Mouse (Mus musculus) kidney, adult 8-10 months (tissue): ENCODE results near the gene Tmem128.

Source experiments
- DNase-seq, 2 experiments: peaks; one replicate each; pipeline ENCODE4 v3.0.0; 2022

The Tmem128 gene

DNA sequence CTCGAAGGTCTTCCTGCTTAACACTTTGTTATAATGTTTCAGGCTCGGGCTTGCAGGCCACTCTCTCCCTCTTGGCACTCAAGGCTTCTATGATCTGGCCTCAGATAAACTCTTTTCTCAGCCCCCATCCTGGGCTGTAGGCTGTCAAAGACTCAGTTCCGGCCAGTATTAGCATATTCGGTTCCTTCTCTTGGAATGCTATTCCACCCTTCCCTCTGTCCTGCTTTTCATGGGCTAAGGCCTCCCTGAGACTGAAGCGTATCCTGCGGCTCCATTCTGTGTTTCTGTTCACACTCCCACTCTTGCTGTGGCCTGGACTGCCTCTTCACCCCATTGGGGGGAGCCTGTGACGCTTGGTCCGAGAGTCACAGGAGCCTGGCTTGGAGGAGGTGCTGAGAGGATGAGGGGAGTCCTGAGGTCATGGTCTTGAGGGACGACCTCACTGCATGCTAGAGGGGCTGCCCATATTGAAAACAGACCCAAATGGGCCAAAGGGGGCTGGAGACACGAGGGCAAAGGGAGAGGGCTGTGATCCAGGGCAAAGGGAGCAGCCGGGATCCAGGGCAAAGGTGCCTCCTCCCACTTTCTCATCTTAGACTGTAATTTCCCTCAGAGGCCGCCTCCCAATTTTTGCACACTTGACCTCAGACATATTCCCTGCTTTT lies 18.1 kb downstream of the Tmem128 start:
- DNase-seq: no peak

DNA sequence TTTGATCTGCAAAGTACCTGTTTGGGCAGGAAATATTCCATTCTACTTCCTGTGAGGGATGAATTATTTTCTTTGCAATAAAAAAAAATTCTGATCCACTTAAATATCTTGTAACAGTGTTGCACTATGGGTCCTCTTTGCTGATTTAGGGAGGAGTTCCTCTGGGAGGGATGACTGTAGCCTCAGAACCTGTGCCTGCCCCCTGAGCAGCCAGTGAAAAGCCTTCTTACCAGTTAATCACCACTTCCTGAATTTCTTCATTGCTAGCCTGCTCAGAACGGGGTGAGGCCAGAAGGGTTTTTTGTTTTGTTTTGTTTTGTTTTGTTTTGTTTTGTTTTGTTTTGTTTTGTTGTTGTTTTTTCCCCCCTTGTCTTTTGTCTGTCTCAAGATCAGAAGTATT lies 20.1 kb downstream of the Tmem128 start:
- no peak for DNase-seq

DNA sequence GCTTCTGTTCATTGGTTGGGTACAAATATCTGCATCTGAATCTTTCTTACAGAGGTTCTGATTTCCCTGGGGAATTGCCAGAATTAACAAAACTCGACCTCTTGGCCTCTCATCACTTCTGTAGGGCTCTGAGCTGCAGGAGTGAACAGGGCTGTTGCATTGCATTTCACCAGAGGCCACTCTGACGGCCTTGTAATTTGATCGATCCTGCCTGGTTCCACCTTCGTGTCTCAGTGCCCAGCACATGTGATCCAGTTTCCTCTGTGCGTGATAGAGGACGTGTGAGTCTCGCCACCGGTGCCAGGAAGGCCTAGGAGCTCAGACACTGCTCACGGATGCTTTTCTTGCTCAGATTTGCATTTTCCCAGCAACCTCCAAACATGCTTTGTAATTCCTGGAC lies 25.7 kb downstream of the Tmem128 start:
- DNase-seq: no peak

DNA sequence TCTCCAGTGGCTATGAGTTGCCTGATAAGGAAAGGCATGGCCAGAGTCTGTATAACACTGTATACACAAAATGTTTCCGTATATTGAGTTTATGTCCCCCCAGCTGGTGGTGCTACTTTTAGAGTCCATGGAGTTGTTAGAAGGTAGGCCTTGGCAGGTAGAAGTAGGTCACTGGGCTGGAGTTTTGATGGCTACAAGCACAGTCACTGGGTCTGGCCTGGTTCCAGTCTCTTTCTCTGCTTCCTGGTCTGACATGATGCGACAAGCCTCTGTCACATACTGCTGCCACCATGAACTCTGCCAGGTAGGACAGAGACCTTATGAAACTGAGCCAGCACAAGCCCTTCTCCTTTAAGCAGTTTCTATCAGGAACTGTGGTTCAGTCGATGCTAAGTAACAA lies 28.5 kb downstream of the Tmem128 start:
- no peak for DNase-seq

DNA sequence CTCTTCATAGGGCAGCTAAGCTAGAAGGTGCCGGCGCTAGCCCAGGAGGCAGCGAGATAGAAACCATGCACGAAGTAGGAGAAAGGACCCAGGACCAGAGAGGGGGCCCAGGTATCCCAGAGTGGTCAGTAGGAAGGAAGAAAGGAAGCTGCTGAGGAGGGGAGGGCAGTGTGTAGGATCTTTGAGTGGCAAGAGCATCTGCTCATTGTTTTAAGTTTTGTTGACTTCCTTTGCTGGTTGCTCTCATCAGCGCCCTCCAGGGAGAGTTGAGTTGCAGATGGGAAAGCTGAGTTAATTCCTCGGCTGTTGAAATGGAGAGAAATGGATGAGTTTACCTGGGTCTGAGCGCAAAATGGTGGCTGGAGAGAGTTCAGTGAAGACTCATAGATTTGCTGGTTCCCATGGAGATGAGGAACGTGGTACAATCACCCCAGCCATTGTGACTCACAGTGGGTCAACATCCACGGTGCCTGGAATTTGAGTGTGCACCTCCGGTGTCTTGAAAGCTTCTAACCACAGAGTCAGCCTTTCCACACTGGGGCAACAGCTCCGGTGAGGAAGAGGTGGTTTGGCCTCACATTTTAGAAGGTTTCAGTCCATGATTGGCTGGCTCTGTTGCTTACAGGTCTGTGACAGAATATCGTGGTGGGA lies 41.9 kb downstream of the Tmem128 start:
- no peak for DNase-seq

DNA sequence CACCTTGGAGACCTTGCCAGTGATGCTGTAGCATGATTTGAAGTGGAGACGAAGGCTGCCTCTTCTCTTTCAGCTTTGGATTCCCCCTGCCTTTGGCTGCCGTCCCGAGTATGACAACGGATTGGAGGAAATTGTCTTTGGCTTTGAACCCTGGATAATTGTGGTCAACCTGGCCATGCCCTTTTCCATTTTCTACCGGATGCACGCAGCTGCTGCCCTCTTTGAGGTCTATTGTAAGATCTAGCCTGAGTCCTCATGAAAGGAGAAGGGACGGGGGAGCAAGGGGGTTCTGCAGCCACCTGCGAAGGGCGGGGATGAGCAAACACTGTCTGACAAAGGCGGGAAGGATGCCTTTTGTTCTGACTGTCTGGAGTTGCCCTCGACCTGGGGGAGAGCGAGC lies 42.7 kb downstream of the Tmem128 start:
- no peak for DNase-seq

DNA sequence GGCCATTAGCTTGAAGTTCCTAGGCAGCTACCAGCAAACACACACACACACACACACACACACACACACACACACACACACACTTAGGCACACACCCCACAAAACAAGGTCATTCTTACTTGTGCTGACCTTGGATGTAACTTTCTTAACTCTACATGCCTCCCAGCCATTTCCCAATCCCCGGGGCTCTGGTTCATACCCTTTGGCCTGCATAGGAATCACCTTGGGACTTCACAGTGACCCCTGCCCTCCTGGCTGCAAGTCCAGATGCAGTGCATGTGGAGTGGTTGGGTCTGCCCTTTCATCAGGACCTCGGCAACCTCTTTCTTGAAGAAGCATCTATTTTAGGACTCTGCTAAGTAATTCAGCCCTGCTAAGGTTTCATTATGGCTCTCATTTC lies 45.3 kb downstream of the Tmem128 start:
- no peak for DNase-seq

DNA sequence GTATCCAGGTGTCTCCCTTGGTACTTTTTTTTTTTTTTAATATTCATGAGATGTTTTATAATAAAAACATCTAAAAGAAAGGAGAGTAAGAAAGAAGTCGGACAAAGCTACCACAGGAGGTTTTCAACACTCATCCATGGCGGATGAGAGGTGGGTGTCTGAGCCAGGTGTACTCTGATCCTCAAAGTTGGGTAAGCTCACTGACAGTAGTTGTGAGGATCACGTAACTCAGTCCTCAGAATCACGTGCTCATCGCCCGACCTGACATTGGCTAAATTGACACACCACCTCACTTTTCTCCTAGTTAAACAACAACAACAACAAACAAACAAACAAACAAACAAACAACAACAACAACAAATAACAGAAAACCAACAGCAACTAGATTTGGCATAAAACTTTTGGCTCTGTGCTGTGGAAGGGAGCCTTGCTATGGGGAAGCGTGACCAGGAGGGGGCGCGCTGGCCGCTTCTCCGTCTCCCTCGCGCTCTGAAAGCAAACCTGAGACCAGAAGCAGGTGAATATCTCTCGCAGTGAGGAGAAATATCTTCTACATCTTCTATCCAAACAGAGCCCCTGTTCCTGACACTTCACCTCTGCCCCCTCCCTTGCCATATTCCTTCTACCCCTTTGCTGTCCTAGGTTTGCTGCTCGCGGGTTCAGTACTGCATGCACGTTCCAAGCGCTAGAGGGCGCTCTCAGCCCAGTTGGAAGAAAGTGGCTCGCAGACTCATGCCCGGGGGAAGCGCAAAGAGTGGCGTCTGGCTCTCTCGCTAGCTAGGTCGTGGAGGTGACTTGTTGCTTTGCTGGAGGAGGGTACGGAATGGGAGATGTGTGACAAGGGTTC lies 47.5 kb downstream of the Tmem128 start:
- DNase-seq: peak; percentile 81 to 92

DNA sequence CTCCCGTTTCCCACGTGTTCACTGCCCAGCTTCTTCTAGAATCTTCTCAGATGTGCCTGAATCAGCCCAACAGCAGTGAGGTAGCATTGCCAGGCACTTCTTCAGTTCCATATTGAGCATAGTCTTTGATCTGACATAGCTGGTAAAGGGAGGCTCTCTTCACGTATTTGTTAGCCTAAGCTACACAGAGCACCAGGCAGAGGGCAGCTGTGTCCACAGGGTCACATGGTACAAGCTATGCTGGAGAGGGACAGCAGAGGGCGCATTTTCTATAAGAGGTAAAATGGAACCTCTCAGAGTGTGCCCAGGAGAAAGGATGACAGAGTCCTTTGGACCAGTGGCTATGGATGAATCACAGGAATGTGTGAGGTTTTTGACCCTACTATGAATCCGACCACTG lies 48.9 kb downstream of the Tmem128 start:
- peak; percentile 47 to 78 for DNase-seq

DNA sequence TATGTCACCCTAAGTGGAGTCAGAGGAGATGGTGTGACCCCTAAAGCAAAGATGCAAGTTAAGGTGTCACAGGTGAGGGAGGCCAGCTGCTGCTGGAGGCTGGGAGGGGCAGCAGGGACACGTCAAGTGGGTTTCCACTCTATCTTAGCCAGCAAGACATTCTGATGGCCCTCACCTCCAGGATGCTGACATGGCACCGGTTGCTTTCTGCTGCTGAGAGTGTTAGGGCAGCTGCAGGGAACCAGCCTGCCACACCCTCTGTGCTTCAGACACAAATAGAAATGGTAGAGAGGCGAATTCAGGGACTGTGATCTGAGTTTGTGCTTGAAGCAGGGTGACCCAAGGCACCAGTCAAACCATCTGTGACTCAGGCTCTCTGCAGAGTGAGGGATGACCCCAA lies 49.8 kb downstream of the Tmem128 start:
- no peak for DNase-seq
